Mouse (Mus musculus) neutrophil, adult 5-6 weeks (primary cell): ENCODE data around the gene Erg. TPM values are rescaled to one million over a fixed set of nuclear protein-coding genes. Genes with fewer than 3 reads are reported as not detected.

Experiments used
- ATAC-seq: fragments of 151-379, 151-347 bp; 2 replicates; pipeline ENCODE4 v1.8.0; 2017; ENCODE audit warnings: mild to moderate bottlenecking, moderate TSS enrichment; ENCODE audit not compliant: insufficient number of reproducible peaks, poor library complexity, low FRiP score, severe bottlenecking; ENCODE audit errors: extremely low read depth
- total RNA-seq: library from RNA; stranded (forward); fragments of 200-1000 nt; gene quantifications from 2 replicates; pipeline ENCODE4 v1.2.3, GENCODE M21; 2017

The Erg gene
- total RNA-seq: 0.23 and 0.74 TPM in 2 replicates

DNA sequence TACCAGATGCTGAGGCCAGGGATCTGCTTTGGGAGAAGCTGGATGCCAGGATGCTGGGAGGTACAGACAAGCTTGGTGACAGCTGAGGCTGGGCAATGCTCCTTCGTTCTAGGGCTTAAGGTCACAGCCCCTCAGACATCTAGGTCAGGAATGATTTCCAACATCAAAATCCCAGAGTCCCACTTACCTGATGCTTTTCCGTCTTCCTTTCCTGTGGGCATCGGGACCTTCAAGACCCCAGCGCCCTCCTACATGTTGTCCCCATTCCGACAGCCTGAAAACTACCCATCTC is at the start of gene Erg:
Erg (minus strand) TSS at position 283 of the 292 bp plus-strand sequence.
- ATAC-seq: no peak

GRCm38 (mm10) chr16:95631816-95632215 is 45.4 kb upstream of the Erg start:
- ATAC-seq: no peak

- no peak for ATAC-seq
These were observed 37.7 kb upstream of the Erg start for GRCm38 (mm10) chr16:95623876-95624770.

DNA sequence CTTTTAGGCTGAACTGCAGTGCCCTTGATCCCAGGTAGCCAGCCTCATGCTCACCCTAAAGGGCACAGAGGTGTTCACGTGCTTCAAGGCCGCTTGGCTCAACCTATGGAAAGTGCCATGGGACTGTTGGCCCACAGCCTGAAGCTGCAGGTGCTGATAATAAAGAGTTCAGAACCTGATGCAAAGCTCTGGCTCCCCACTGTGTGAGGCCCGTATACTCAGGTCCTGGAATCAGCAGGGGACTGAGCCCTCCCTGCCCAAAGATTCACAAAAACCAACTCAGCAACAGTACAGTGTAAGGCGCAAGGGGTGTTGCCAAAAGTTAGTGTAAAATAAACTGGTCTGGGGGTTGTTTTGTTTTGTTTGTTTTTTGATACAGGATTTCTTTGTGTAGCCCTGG is 36.7 kb upstream of the Erg start:
- no peak for ATAC-seq

- ATAC-seq: no peak
These were observed 33.5 kb upstream of the Erg start for GRCm38 (mm10) chr16:95619859-95620325.

- ATAC-seq: no peak
These were observed 31.8 kb upstream of the Erg start for GRCm38 (mm10) chr16:95618206-95618605.

GRCm38 (mm10) chr16:95617720-95618119 is 31.3 kb upstream of the Erg start:
- no peak for ATAC-seq

DNA sequence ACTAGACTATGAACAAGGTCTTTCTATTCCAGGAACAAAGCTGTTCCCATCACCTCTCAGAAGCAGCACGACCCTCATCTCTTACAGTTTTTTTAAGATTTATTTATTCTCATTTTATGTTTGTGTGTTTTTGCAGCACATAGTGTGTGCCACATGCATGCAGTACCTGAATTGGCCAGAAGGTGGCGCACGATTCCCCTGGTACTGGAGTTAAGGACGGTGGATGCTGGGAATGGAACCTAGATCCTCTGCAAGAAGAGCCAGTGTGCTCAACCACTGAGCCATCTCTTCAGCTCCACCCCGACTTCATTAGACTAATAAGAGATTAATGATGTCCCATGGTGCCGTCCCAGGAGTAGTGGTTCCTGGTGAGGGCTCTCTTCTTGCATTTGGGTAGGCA is 29.2 kb upstream of the Erg start:
- no peak for ATAC-seq

- no peak for ATAC-seq
These were observed 28.1 kb upstream of the Erg start for GRCm38 (mm10) chr16:95614482-95614881.

- peak; percentile 79 for ATAC-seq
These were observed 25.8 kb upstream of the Erg start for GRCm38 (mm10) chr16:95611982-95612746.

DNA sequence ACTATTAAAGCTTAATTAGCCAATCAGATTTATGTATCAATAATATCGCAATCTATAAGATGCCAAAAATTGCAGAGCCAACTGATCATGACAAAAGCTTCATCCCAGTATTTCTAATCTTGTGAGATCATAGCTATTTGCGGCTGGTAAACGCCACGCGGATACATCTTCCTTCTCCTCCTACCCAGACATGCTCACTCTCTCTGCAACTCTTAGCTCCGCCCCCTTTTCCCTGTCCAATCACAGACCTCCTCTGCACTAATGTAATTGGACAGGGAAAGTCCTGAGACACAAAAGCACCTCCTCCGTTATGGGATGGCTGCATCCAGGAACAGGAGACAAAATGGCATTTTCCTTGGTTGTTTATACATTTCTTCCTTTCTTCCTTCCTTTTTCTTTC is 22.2 kb upstream of the Erg start:
- no peak for ATAC-seq

DNA sequence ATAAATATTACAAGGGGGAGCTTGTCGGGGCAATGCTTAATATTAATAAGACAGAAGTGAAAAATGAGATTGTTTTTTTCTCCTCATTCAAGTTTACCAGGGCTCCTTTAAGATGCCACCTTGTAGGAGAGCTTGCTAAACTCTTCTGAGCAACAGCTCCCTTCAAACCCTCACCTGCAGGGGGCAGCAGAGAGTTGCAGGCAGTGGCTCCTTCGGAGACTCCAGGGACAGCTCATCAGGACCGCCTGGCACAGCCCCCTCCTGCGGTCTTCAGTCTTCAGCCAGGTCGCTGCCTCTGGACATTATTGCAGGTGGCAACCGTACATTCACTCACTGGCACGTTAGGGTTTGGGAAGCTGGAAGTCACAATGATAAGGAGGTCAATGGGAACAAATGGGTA is 18.9 kb upstream of the Erg start:
- ATAC-seq: peak; percentile 51

GRCm38 (mm10) chr16:95602504-95602903 is 16.1 kb upstream of the Erg start:
- ATAC-seq: no peak

DNA sequence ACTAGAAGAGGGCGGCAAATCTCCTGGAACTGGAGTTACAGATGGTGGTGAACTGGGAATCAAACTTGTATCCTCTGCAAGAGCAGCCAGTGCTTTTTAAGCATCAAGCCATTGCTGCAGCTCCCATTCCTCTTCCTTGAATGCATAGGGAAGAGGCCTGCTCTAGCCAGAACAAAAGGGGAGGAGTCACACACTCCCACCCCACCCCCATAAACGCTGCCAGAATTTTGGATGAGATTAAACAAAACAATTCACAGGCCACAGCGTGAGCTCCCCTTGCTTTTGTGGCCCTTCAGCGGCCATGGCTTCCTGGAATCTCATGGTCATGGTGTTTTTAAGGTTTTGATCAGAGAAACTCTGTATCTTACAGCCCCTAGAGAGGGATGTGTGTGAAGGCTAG is 15.4 kb upstream of the Erg start:
- ATAC-seq: no peak

DNA sequence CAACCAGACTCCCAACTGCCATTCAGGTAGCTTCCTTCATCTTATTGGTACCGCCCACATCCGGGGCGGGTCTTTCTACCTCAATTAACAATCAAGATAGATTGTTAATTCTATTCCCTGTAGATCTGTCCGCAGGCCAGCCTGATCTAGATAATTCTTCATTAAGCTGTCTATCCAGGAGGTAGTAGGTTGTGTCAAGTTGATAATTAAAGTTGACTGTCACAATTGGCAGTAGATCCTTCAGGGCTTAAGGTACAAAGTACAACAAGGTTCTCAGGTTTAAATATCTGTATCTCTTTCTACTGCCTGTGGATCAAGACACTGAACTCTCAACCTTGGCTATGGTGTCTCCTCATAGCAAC is 14.8 kb upstream of the Erg start:
- no peak for ATAC-seq

- ATAC-seq: peak; percentile 15; the same call in 1 of the 2 replicates
These were observed 14.3 kb upstream of the Erg start for GRCm38 (mm10) chr16:95600572-95601218.

DNA sequence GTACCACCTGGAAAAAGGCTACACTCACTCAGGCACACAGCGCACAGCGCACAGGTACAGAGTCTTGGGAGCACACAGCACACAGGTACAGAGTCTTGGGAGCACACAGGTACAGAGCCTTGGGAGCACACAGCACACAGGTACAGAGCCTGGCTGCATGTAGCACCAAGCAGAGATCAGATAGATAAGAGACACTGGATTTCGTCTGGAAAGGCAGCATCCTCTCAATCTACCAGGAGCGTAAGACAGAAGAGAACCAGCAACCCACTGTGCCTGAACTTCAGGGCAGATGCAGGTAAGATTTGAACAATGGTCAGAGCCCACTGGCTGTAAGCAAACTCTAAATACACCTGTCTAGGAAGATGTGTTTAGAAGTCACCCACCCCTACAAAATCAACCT is 12.5 kb upstream of the Erg start:
- no peak for ATAC-seq

DNA sequence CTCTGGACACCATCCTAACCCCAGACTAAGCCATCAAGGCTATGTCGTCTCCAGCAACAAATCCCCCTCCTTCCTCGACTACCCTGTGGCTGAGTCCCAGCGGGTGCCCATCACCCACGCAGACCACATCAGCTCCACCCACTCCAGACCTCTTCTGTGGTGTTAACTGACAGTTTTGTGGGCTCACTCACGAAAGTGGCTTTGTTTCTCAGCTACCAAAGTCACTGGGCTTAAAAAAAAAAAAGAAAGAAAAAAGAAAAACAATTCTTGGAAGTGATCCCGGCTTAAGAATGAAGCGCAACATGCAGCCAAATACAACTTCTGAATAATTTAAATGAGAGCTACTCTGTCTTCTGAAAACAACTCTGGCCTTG is 11.2 kb upstream of the Erg start:
- no peak for ATAC-seq

DNA sequence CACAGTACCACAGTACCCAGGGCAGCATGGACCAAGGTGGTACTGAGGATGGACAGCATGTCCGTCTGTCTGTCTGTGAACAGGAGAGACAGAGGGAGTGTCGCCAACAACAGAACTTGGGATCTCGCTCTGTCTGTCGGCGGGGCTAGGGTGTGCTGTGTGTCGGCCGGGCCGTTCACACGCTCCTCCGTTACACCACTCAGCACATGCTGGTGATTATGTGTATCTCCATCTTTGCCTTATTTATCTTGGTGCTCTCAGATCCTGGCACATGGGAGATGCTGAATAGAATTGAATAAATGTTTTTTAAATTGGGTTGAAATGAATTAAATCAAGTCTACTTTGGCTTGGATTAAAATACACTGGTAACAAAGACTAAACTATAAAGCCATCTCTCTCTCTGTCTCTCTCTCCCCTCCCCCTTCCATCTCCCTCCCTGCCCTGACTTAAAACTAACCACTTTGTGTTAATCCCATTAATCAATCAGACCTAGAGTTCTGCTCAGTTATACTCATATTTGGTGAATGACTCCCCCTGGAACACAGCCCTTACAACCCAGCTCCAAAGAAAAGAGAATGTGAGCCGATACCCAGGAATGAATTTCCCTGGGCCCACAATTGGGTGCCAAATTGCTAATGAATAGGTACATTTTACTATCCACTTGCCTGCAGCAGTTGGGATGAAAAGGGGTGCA is 10.6 kb upstream of the Erg start:
- no peak for ATAC-seq
